ENCODE assay signal across 20 mouse cellular contexts in genomic region chr9:99685061-99685521, GRCm38 (mm10). TPM values are rescaled to one million over a fixed set of nuclear protein-coding genes. Genes with fewer than 3 reads are reported as not detected.
DNase-seq lines count a peak whose midpoint lies in the region; ATAC-seq lines count a peak whose summit lies in the region.
"Had no signal": no experiment of that assay in that cellular context is flagged by ENCODE, and none has a peak within 500 bp of the region (broad histone marks: within the 10 kb centered on the region; RNA-seq: fewer than 3 reads in every experiment).

No protein-coding gene starts in this region.

- no peak overlapping the region for H3K9ac ChIP-seq in hindbrain, embryonic 15.5 days
- no peak overlapping the region for H3K9ac ChIP-seq in hindbrain, embryonic 13.5 days
- no peak overlapping the region for H3K9ac ChIP-seq in midbrain, embryonic 16.5 days (ENCODE audit: low read depth, low read length)
- no peak overlapping the region for H3K9ac ChIP-seq in midbrain, embryonic 11.5 days (ENCODE audit: low read length)
- no peak overlapping the region for H3K9ac ChIP-seq in lung, embryonic 16.5 days (ENCODE audit: low read length)
- no peak overlapping the region for H3K9ac ChIP-seq in intestine, embryonic 16.5 days (ENCODE audit: low read depth, low read length)
- H3K9ac ChIP-seq: embryonic facial prominence, embryonic 15.5 days; heart, embryonic 13.5 days; limb, embryonic 13.5 days had no signal

- no peaks in the 10 kb centered on the region for H3K36me3 ChIP-seq in hindbrain, embryonic 15.5 days
- no peaks in the 10 kb centered on the region for H3K36me3 ChIP-seq in hindbrain, embryonic 13.5 days
- no peaks in the 10 kb centered on the region for H3K36me3 ChIP-seq in midbrain, embryonic 16.5 days (ENCODE audit: control insufficient read depth, insufficient read depth, low read length)
- H3K36me3 ChIP-seq in midbrain, embryonic 11.5 days (ENCODE audit: control insufficient read depth, insufficient read depth, low read length): no peaks in the 10 kb centered on the region
- no peaks in the 10 kb centered on the region for H3K36me3 ChIP-seq in lung, embryonic 16.5 days (ENCODE audit: control insufficient read depth, insufficient read depth, low read length)
- H3K36me3 ChIP-seq in intestine, embryonic 16.5 days (ENCODE audit: control insufficient read depth, insufficient read depth, low read length): no peaks in the 10 kb centered on the region
- H3K36me3 ChIP-seq: embryonic facial prominence, embryonic 15.5 days; heart, embryonic 13.5 days; limb, embryonic 13.5 days had no signal

- H3K4me2 ChIP-seq in hindbrain, embryonic 15.5 days: no peak overlapping the region
- H3K4me2 ChIP-seq in hindbrain, embryonic 13.5 days: no peak overlapping the region
- no peak overlapping the region for H3K4me2 ChIP-seq in midbrain, embryonic 16.5 days (ENCODE audit: low read length)
- H3K4me2 ChIP-seq in midbrain, embryonic 11.5 days: no peak overlapping the region
- no peak overlapping the region for H3K4me2 ChIP-seq in lung, embryonic 16.5 days (ENCODE audit: low read depth, low read length)
- no peak overlapping the region for H3K4me2 ChIP-seq in intestine, embryonic 16.5 days (ENCODE audit: low read depth, low read length)
- H3K4me2 ChIP-seq: embryonic facial prominence, embryonic 15.5 days; heart, embryonic 13.5 days; limb, embryonic 13.5 days had no signal

- no peaks in the 10 kb centered on the region for H3K27me3 ChIP-seq in hindbrain, embryonic 15.5 days
- H3K27me3 ChIP-seq in hindbrain, embryonic 13.5 days: no peaks in the 10 kb centered on the region
- no peaks in the 10 kb centered on the region for H3K27me3 ChIP-seq in midbrain, embryonic 16.5 days (ENCODE audit: control insufficient read depth, insufficient read depth, low read depth, low read length)
- H3K27me3 ChIP-seq in midbrain, embryonic 11.5 days (ENCODE audit: control insufficient read depth, insufficient read depth, low read length): no peaks in the 10 kb centered on the region
- H3K27me3 ChIP-seq in lung, embryonic 16.5 days (ENCODE audit: control insufficient read depth, insufficient read depth, low read depth, low read length): no peaks in the 10 kb centered on the region
- H3K27me3 ChIP-seq in intestine, embryonic 16.5 days (replicated peaks; ENCODE audit: control insufficient read depth, insufficient read depth, low read length): no peaks in the 10 kb centered on the region
- H3K27me3 ChIP-seq: embryonic facial prominence, embryonic 15.5 days; heart, embryonic 13.5 days; limb, embryonic 13.5 days had no signal

- ATAC-seq in hindbrain, embryonic 15.5 days (ENCODE audit: low FRiP score, low read depth): peak; percentile 69; the same call in 1 of the 2 replicates
- ATAC-seq in hindbrain, embryonic 13.5 days (ENCODE audit: low FRiP score): no peak
- ATAC-seq in midbrain, embryonic 16.5 days: peak; percentile 58; the same call in 1 of the 2 replicates
- no peak for ATAC-seq in midbrain, embryonic 11.5 days (ENCODE audit: low FRiP score)
- ATAC-seq in lung, embryonic 16.5 days (ENCODE audit: low read depth): peak; percentile 94
- ATAC-seq in intestine, embryonic 16.5 days: no peak

- no peak overlapping the region for H3K4me3 ChIP-seq in hindbrain, embryonic 15.5 days
- no peak overlapping the region for H3K4me3 ChIP-seq in hindbrain, embryonic 13.5 days
- no peak overlapping the region for H3K4me3 ChIP-seq in midbrain, embryonic 16.5 days (ENCODE audit: low read depth, low read length)
- no peak overlapping the region for H3K4me3 ChIP-seq in midbrain, embryonic 11.5 days (ENCODE audit: low read depth, low read length)
- no peak overlapping the region for H3K4me3 ChIP-seq in lung, embryonic 16.5 days (ENCODE audit: low read length)
- H3K4me3 ChIP-seq in intestine, embryonic 16.5 days (ENCODE audit: low read length): no peak overlapping the region
- H3K4me3 ChIP-seq: embryonic facial prominence, embryonic 15.5 days; heart, embryonic 13.5 days; limb, embryonic 13.5 days had no signal

- 71% methylated on average over 5 of the region's 5 CpGs for WGBS in hindbrain, embryonic 15.5 days
- WGBS in hindbrain, embryonic 13.5 days: 71% methylated on average over 5 of the region's 5 CpGs
- WGBS in midbrain, embryonic 16.5 days: 56% methylated on average over 5 of the region's 5 CpGs
- WGBS in midbrain, embryonic 11.5 days: 68% methylated on average over 5 of the region's 5 CpGs
- 27% methylated on average over 5 of the region's 5 CpGs for WGBS in lung, embryonic 16.5 days
- WGBS in intestine, embryonic 16.5 days: 65% methylated on average over 5 of the region's 5 CpGs

- no peaks in the 10 kb centered on the region for H3K9me3 ChIP-seq in hindbrain, embryonic 15.5 days
- H3K9me3 ChIP-seq in hindbrain, embryonic 13.5 days: no peaks in the 10 kb centered on the region
- H3K9me3 ChIP-seq in midbrain, embryonic 16.5 days (replicated peaks; ENCODE audit: control insufficient read depth, low read length, poor library complexity, severe bottlenecking): no peaks in the 10 kb centered on the region
- no peaks in the 10 kb centered on the region for H3K9me3 ChIP-seq in midbrain, embryonic 11.5 days (ENCODE audit: control insufficient read depth, low read length)
- no peaks in the 10 kb centered on the region for H3K9me3 ChIP-seq in lung, embryonic 16.5 days (ENCODE audit: control insufficient read depth, low read length)
- H3K9me3 ChIP-seq in intestine, embryonic 16.5 days (ENCODE audit: control insufficient read depth, low read length): no peaks in the 10 kb centered on the region
- H3K9me3 ChIP-seq: embryonic facial prominence, embryonic 15.5 days; heart, embryonic 13.5 days; limb, embryonic 13.5 days had no signal

- DNase-seq in midbrain, embryonic 11.5 days (ENCODE audit: low spot score, missing footprints): no peak
- DNase-seq in gastrocnemius, postnatal 4 days (ENCODE audit: low spot score in 2 of 2): no peak
- DNase-seq: adrenal gland, postnatal 36 days; cerebellum, adult 11 months; gastrocnemius, postnatal 25 days; right cerebral cortex, adult 18-20 months had no signal

- 0 out of 2 replicates have a peak overlapping the region, but pooled peaks have one; percentile 15 for H3K27ac ChIP-seq in hindbrain, embryonic 15.5 days (replicated peaks)
- H3K27ac ChIP-seq in hindbrain, embryonic 13.5 days: no peak overlapping the region
- H3K27ac ChIP-seq in midbrain, embryonic 16.5 days (ENCODE audit: low read length): no peak overlapping the region; the same call in 1 of the 2 replicates
- H3K27ac ChIP-seq in midbrain, embryonic 11.5 days (ENCODE audit: low read depth, low read length): no peak overlapping the region
- H3K27ac ChIP-seq in lung, embryonic 16.5 days (ENCODE audit: low read length): peak overlapping the region; percentile 92
- H3K27ac ChIP-seq in intestine, embryonic 16.5 days (ENCODE audit: low read length): no peak overlapping the region
- H3K27ac ChIP-seq: embryonic facial prominence, embryonic 15.5 days; heart, embryonic 13.5 days; kidney, postnatal 0 days; limb, embryonic 13.5 days had no signal

- H3K4me1 ChIP-seq in hindbrain, embryonic 15.5 days (replicated peaks): peaks cover 11% of the 10 kb centered on the region
- peaks cover 9% of the 10 kb centered on the region; the same call in 1 of the 2 replicates for H3K4me1 ChIP-seq in hindbrain, embryonic 13.5 days (replicated peaks)
- H3K4me1 ChIP-seq in midbrain, embryonic 16.5 days (ENCODE audit: control insufficient read depth, insufficient read depth, low read length): peaks cover 9% of the 10 kb centered on the region
- H3K4me1 ChIP-seq in midbrain, embryonic 11.5 days (ENCODE audit: control insufficient read depth, insufficient read depth, low read length): no peaks in the 10 kb centered on the region
- H3K4me1 ChIP-seq in lung, embryonic 16.5 days (replicated peaks; ENCODE audit: control insufficient read depth, insufficient read depth, low read length): 0 out of 2 replicates have a peak, but pooled peaks cover 8% of the 10 kb centered on the region
- H3K4me1 ChIP-seq in intestine, embryonic 16.5 days (ENCODE audit: control insufficient read depth, insufficient read depth, low read length): no peaks in the 10 kb centered on the region
- H3K4me1 ChIP-seq: embryonic facial prominence, embryonic 15.5 days; limb, embryonic 13.5 days had no signal

RNA-seq across cellular contexts. Expression of gene Cldn18, which starts 32.0 kb away (rescaled TPM):
- polyA plus RNA-seq in hindbrain, embryonic 15.5 days (2015; fragmentation: Nextera tagmentation; extraction: Ambion mirVana): 0.09 TPM in 1 of 2 replicates, not detected in the other
- 0.18 TPM in 1 of 2 replicates, not detected in the other for polyA plus RNA-seq in hindbrain, embryonic 13.5 days (2015; fragmentation: Nextera tagmentation; extraction: Ambion mirVana)
- polyA plus RNA-seq in midbrain, embryonic 16.5 days (2015; fragmentation: Nextera tagmentation; extraction: Ambion mirVana): not detected in 2 replicates
- not detected in 2 replicates for polyA plus RNA-seq in midbrain, embryonic 11.5 days (2014; fragmentation: Nextera tagmentation; extraction: Ambion mirVana)
- 431 and 463 TPM in 2 replicates for polyA plus RNA-seq in lung, embryonic 16.5 days (2015; fragmentation: Nextera tagmentation; extraction: Ambion mirVana)
- under 1 TPM in 1 of 2 experiments, not detected in 1; 0.20 TPM for total RNA-seq in gastrocnemius, postnatal 4 days (2021)
- polyA plus RNA-seq in intestine, embryonic 16.5 days (2015; fragmentation: Nextera tagmentation; extraction: Ambion mirVana): 0.99 and 1.1 TPM in 2 replicates
- total RNA-seq: adrenal gland, postnatal 36 days; gastrocnemius, postnatal 25 days; layer of hippocampus, adult 8-10 months; MEL; monocyte, adult 5-6 weeks had no signal
- polyA plus RNA-seq: cortical plate, adult 2 months; embryonic facial prominence, embryonic 15.5 days; kidney, postnatal 0 days; limb, embryonic 13.5 days; neural tube, embryonic 14.5 days had no signal

RNA-seq across cellular contexts. Expression of gene Dzip1l, which starts 55.8 kb away (rescaled TPM):
- polyA plus RNA-seq in hindbrain, embryonic 15.5 days (2015; fragmentation: Nextera tagmentation; extraction: Ambion mirVana): 9.9 and 10.9 TPM in 2 replicates
- polyA plus RNA-seq in hindbrain, embryonic 13.5 days (2015; fragmentation: Nextera tagmentation; extraction: Ambion mirVana): 8.9 and 10.8 TPM in 2 replicates
- 7.7 and 8.8 TPM in 2 replicates for polyA plus RNA-seq in midbrain, embryonic 16.5 days (2015; fragmentation: Nextera tagmentation; extraction: Ambion mirVana)
- 12.6 and 13.0 TPM in 2 replicates for polyA plus RNA-seq in midbrain, embryonic 11.5 days (2014; fragmentation: Nextera tagmentation; extraction: Ambion mirVana)
- polyA plus RNA-seq in lung, embryonic 16.5 days (2015; fragmentation: Nextera tagmentation; extraction: Ambion mirVana): 30.4 and 36.5 TPM in 2 replicates
- total RNA-seq in gastrocnemius, postnatal 4 days (2021): 1 to 10 TPM; 8.3 to 8.9 TPM
- polyA plus RNA-seq in intestine, embryonic 16.5 days (2015; fragmentation: Nextera tagmentation; extraction: Ambion mirVana): 9.9 and 11.2 TPM in 2 replicates
- total RNA-seq: MEL; monocyte, adult 5-6 weeks had no signal

Comparison
In these comparisons a context has a peak if more than half of its experiments do, and no peak if none do; other contexts are left out.
1. ATAC-seq: peak in hindbrain, embryonic 15.5 days (single experiment), midbrain, embryonic 16.5 days (single experiment) and lung, embryonic 16.5 days (single experiment); none in hindbrain, embryonic 13.5 days (single experiment), midbrain, embryonic 11.5 days (single experiment) and intestine, embryonic 16.5 days (single experiment).
2. H3K27ac ChIP-seq: peak in hindbrain, embryonic 15.5 days (single experiment) and lung, embryonic 16.5 days (single experiment); none in hindbrain, embryonic 13.5 days (single experiment), midbrain, embryonic 16.5 days (single experiment), midbrain, embryonic 11.5 days (single experiment) and intestine, embryonic 16.5 days (single experiment).
3. RNA of gene Cldn18, which starts 32.0 kb away (polyA plus RNA-seq): 431 to 463 TPM in lung, embryonic 16.5 days; 0.99 to 1.1 TPM in intestine, embryonic 16.5 days, 0.18 TPM in hindbrain, embryonic 13.5 days, 0.09 TPM in hindbrain, embryonic 15.5 days, not detected in midbrain, embryonic 16.5 days and not detected in midbrain, embryonic 11.5 days; every median in the first group is over 100 times any median in the second.